Mouse (Mus musculus) lung, adult 2 months (tissue): ENCODE results near the gene Olfr92.

Experiments used
- CTCF ChIP-seq: fragments of 200-500 bp; IDR thresholded peaks from 2 replicates; pipeline ENCODE4 v1.5.1; 2011; ENCODE audit warnings: mild to moderate bottlenecking, low read length, control low read depth; ENCODE audit not compliant: insufficient read depth
- POLR2A ChIP-seq: fragments of 200-500 bp; IDR thresholded peaks from 2 replicates; pipeline ENCODE4 v1.6.1; 2011; ENCODE audit warnings: low read depth, mild to moderate bottlenecking, control low read depth, low read length, borderline replicate concordance; ENCODE audit errors: extremely low read depth

DNA sequence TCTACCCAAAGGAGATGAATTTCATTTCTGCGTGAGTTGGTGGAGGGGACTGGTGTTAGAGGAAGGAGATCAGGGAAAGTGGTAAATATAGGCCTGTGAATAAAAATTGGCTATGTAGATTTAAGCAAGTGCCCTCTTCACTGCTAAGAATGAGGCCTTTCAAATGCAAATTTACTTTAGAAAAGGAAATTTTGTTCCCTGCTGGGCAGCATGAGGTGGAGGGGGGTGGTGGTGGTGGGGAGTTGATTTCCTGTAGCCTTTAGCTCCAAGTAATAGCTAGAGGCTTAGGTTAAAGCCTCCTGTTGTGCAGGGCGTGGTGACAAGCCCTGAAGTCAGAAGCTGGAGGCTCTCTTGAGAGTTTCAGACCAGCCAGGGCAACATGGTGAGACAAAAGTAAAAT is 40.9 kb downstream of the Olfr92 start:
- TF ChIP-seq POLR2A, result no peak
- no peak for TF ChIP-seq CTCF
